In the genomic region with DNA sequence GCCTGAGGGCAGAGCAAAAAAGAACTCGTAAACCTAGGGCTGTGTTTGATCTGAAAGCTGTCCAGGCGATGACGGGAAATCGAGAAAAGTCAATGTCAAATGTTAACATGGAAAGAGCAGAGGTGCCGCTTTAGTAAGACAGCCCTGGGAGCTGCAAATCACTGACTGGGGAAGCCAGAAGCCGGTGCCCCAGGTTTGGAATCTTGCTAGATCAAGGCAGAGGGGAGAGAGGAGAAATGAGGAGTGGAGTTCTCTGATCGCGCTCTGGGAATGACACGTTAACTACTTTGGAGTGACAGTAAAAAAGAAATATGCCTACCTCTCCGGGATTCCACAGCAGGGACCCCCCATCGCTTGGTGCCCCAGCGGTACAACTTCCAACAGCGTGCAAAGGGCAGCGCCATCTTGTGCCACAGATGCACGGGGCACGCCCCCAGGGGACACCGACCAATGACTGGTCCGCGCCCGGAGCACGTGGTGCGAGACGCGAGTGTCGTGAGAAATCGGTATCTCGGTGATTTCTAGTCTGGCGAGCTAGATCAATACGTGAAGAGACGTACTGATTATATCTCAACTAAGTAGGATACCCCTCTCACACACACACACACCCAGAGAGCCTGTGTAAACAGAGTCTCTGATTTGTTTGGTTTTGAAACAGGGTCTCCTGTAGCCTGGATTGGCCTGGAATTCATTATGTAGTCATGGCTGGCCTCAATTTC, we compare ENCODE assay signal across 8 mouse cellular contexts. TPM values are rescaled to one million over a fixed set of nuclear protein-coding genes. Genes with fewer than 3 reads are reported as not detected.
DNase-seq lines count a peak whose midpoint lies in the region; ATAC-seq lines count a peak whose summit lies in the region.

Gene Spryd4, minus strand, starts transcription at position 418 of the 719 bp plus-strand sequence.

- ATAC-seq in erythroid progenitor cell, adult 5-6 weeks (replicated peaks; ENCODE audit: low FRiP score, poor library complexity, severe bottlenecking): peak; percentile 92
- ATAC-seq in heart, embryonic 13.5 days (ENCODE audit: extremely low read depth, insufficient number of reproducible peaks, low FRiP score, low TSS enrichment): peak; percentile 86
- ATAC-seq in liver, embryonic 12.5 days: peak; percentile 89
- ATAC-seq in stomach, embryonic 16.5 days (ENCODE audit: insufficient read depth, low FRiP score): peak; percentile 90

- H3K27ac ChIP-seq in heart, embryonic 13.5 days (replicated peaks): peak within 1 kb of the TSS; percentile 3; the same call in 1 of the 2 replicates
- H3K27ac ChIP-seq in liver, embryonic 12.5 days: peak within 1 kb of the TSS; percentile 69
- no peak within 1 kb of the TSS for H3K27ac ChIP-seq in stomach, embryonic 16.5 days (ENCODE audit: low read length)

- H3K4me2 ChIP-seq in heart, embryonic 13.5 days: peak within 1 kb of the TSS; percentile 92
- H3K4me2 ChIP-seq in liver, embryonic 12.5 days: peak within 1 kb of the TSS; percentile 95
- H3K4me2 ChIP-seq in stomach, embryonic 16.5 days (ENCODE audit: low read depth, low read length): peak within 1 kb of the TSS; percentile 91

- H3K36me3 ChIP-seq in heart, embryonic 13.5 days: peaks cover 20% of the 10 kb centered on the region
- peaks cover 13% of the 10 kb centered on the region for H3K36me3 ChIP-seq in liver, embryonic 12.5 days
- H3K36me3 ChIP-seq in stomach, embryonic 16.5 days (ENCODE audit: control insufficient read depth, insufficient read depth, low read length): no peaks in the 10 kb centered on the region

- under 1% methylated on average over 30 of the region's 30 CpGs for WGBS in heart, embryonic 13.5 days
- WGBS in liver, embryonic 12.5 days (ENCODE audit: insufficient replicate concordance): under 1% methylated on average over 30 of the region's 30 CpGs
- under 1% methylated on average over 30 of the region's 30 CpGs for WGBS in stomach, embryonic 16.5 days

- peaks cover 21% of the 10 kb centered on the region for H3K4me1 ChIP-seq in heart, embryonic 13.5 days
- H3K4me1 ChIP-seq in liver, embryonic 12.5 days: peaks cover 31% of the 10 kb centered on the region
- H3K4me1 ChIP-seq in stomach, embryonic 16.5 days (ENCODE audit: control insufficient read depth, insufficient read depth, low read length): peaks cover 4% of the 10 kb centered on the region

- peak within 1 kb of the TSS; percentile 85 for H3K9ac ChIP-seq in heart, embryonic 13.5 days
- peak within 1 kb of the TSS; percentile 77 for H3K9ac ChIP-seq in liver, embryonic 12.5 days
- peak within 1 kb of the TSS; percentile 77 for H3K9ac ChIP-seq in stomach, embryonic 16.5 days (ENCODE audit: low read length)

- H3K9me3 ChIP-seq in heart, embryonic 13.5 days: no peaks in the 10 kb centered on the region
- no peaks in the 10 kb centered on the region for H3K9me3 ChIP-seq in liver, embryonic 12.5 days (replicated peaks)
- H3K9me3 ChIP-seq in stomach, embryonic 16.5 days (replicated peaks; ENCODE audit: control insufficient read depth, low read length): no peaks in the 10 kb centered on the region

- H3K27me3 ChIP-seq in heart, embryonic 13.5 days (replicated peaks): peaks cover 15% of the 10 kb centered on the region
- peaks cover 14% of the 10 kb centered on the region for H3K27me3 ChIP-seq in liver, embryonic 12.5 days (replicated peaks)
- 0 out of 2 replicates have a peak, but pooled peaks cover 4% of the 10 kb centered on the region for H3K27me3 ChIP-seq in stomach, embryonic 16.5 days (ENCODE audit: control insufficient read depth, insufficient read depth, low read length)

- DNase-seq in CD4-positive helper T cell, adult 2 months (ENCODE audit: low read depth, low spot score): peak; percentile 93
- DNase-seq in brain, embryonic 18.5 days (ENCODE audit: low read depth, low spot score): peak; percentile 79
- peak; percentile 95 for DNase-seq in kidney, postnatal 10 days
- peak; percentile 83 to 88 for DNase-seq in natural killer cell, adult 2 months (ENCODE audit: low spot score in 2 of 2)

- H3K4me3 ChIP-seq in heart, embryonic 13.5 days: peak within 1 kb of the TSS; percentile 63
- peak within 1 kb of the TSS; percentile 78 for H3K4me3 ChIP-seq in liver, embryonic 12.5 days
- peak within 1 kb of the TSS; percentile 74 for H3K4me3 ChIP-seq in stomach, embryonic 16.5 days (replicated peaks; ENCODE audit: low read length)

RNA-seq across cellular contexts. Expression of gene Spryd4, which starts in this region (rescaled TPM):
- total RNA-seq in erythroid progenitor cell, adult 5-6 weeks (2015; ENCODE audit: low replicate concordance): 2.1 and 3.6 TPM in 2 replicates
- total RNA-seq in erythroid progenitor cell, adult 5-6 weeks (2017; ENCODE audit: low replicate concordance): 1.2 and 3.1 TPM in 2 replicates
- polyA plus RNA-seq in heart, embryonic 13.5 days (2015; fragmentation: Nextera tagmentation; extraction: Ambion mirVana): 40.7 and 40.8 TPM in 2 replicates
- polyA plus RNA-seq in liver, embryonic 12.5 days (2016; fragmentation: Nextera tagmentation; extraction: Ambion mirVana): 24.1 and 25.1 TPM in 2 replicates
- 32.4 and 33.5 TPM in 2 replicates for polyA plus RNA-seq in stomach, embryonic 16.5 days (2015; fragmentation: Nextera tagmentation; extraction: Ambion mirVana)
